Mouse (Mus musculus): ENCODE measurements at regions not wholly inside any gene's neighbourhood (a gene's known extent, or its start where the extent isn't known, plus 50 kb on each side); places are given as distances from the start of the nearest gene placed in this dataset.

- no peak for TF ChIP-seq POLR2A (IDR thresholded peaks at IDR 0.05; ENCODE audit: borderline replicate concordance, control insufficient read depth, low read depth, low read length)
- TF ChIP-seq CTCF (IDR thresholded peaks at IDR 0.05; ENCODE audit: control insufficient read depth, insufficient read depth, low read length): no peak
These were observed 130.8 kb upstream of the Lrig1 start for GRCm38 (mm10) chr6:94830801-94831200.

Measured in bone marrow, adult 2 months (tissue).